Mouse (Mus musculus) ES-E14 (cell line): ENCODE data around the gene Aldh9a1. TPM values are rescaled to one million over a fixed set of nuclear protein-coding genes. Genes with fewer than 3 reads are reported as not detected.
A peak's percentile ranks its signal among the peaks of the same experiment; 100 is the strongest.

Experiments used
- DNase-seq: peaks from one replicate; pipeline ENCODE4 v3.0.0-alpha.2; 2013; ENCODE audit warnings: low read depth, low spot score
- H3K27ac ChIP-seq: 2 replicates; pipeline ENCODE4 v1.5.1; 2012; ENCODE audit warnings: low read depth, mild to moderate bottlenecking, low read length, moderate library complexity, mixed read lengths; ENCODE audit not compliant: poor library complexity, insufficient read depth, severe bottlenecking
- H3K36me3 ChIP-seq: 2 replicates; pipeline ENCODE4 v1.6.1; 2012; ENCODE audit warnings: mild to moderate bottlenecking, low read length, moderate library complexity, mixed read lengths; ENCODE audit not compliant: control insufficient read depth, poor library complexity, insufficient read depth, severe bottlenecking
- H3K4me1 ChIP-seq, 2 experiments: fragments of 150-350 bp in 1 of 2; sonication (generic) in 1 of 2; 2 replicates each; pipeline ENCODE4 v1.6.1; 2012; ENCODE audit warnings: low read length in 2 of 2, mild to moderate bottlenecking in 1 of 2, mixed read lengths in 1 of 2; ENCODE audit not compliant: control insufficient read depth in 2 of 2, insufficient read depth in 2 of 2, poor library complexity in 1 of 2
- H3K4me3 ChIP-seq, 2 experiments: fragments of 150-350 bp in 1 of 2; sonication (generic) in 1 of 2; 2 replicates each; pipeline ENCODE4 v1.5.1; 2012; ENCODE audit warnings: low read length in 2 of 2, low read depth in 1 of 2, mild to moderate bottlenecking in 1 of 2, mixed read lengths in 1 of 2; ENCODE audit not compliant: insufficient read depth in 1 of 2, poor library complexity in 1 of 2, severe bottlenecking in 1 of 2
- H3K9ac ChIP-seq: 2 replicates; pipeline ENCODE4 v1.6.1; 2012; ENCODE audit warnings: low read depth, mild to moderate bottlenecking, low read length, mixed read lengths; ENCODE audit not compliant: poor library complexity, insufficient read depth, severe bottlenecking
- H3K9me3 ChIP-seq: fragments of 150-350 bp; sonication (generic); 2 replicates; pipeline ENCODE4 v1.6.1; 2012; ENCODE audit warnings: low read depth, mild to moderate bottlenecking, low read length; ENCODE audit not compliant: control insufficient read depth, insufficient read depth
- CHD2 ChIP-seq: IDR thresholded peaks from 2 replicates; pipeline ENCODE4 v1.6.1; 2014; ENCODE audit warnings: mild to moderate bottlenecking, low read depth, low read length, inconsistent platforms
- HCFC1 ChIP-seq: IDR thresholded peaks from 2 replicates; pipeline ENCODE4 v1.6.1; 2012; ENCODE audit warnings: low read length, inconsistent platforms, borderline replicate concordance; ENCODE audit not compliant: insufficient read depth
- MAFK ChIP-seq: IDR thresholded peaks from 2 replicates; pipeline ENCODE4 v1.6.1; 2014; ENCODE audit warnings: mild to moderate bottlenecking, low read depth, low read length, inconsistent platforms; ENCODE audit not compliant: insufficient read depth
- ZC3H11A ChIP-seq: IDR thresholded peaks from 2 replicates; pipeline ENCODE4 v1.6.1; 2012; ENCODE audit warnings: low read depth, mild to moderate bottlenecking, inconsistent platforms, low read length, borderline replicate concordance
- ZNF384 ChIP-seq: IDR thresholded peaks from 2 replicates; pipeline ENCODE4 v1.6.1; 2012; ENCODE audit warnings: low read depth, low read length, inconsistent platforms
- in situ Hi-C, 2 experiments: fragments of 600-800 bp; cut with MboI; formaldehyde crosslinking; loops; one replicate each; pipeline ENCODE4 v1.15.1; 2025; ENCODE audit warnings: low sequenced_read_pairs in 2 of 2, inconsistent platforms in 1 of 2; ENCODE audit not compliant: unreplicated experiment in 2 of 2
- total RNA-seq: library from RNA; depleted of rRNA; stranded (reverse); fragments of 300-350 nt; gene quantifications from 2 replicates; pipeline ENCODE4 v1.2.3, GENCODE M21; 2012

Gene Aldh9a1
- total RNA-seq, 1 experiment, result 26.8 TPM

- H3K4me1 ChIP-seq, result no peaks in the 10 kb centered on the region; a peak in 1 of 4 replicates
- TF ChIP-seq ZNF384, result no peak
- no peak for TF ChIP-seq CHD2
- TF ChIP-seq ZC3H11A, result no peak
- no peak for TF ChIP-seq MAFK
- TF ChIP-seq HCFC1, result no peak
- H3K9ac ChIP-seq, result no peak overlapping the region
- peaks cover 17% of the 10 kb centered on the region for H3K36me3 ChIP-seq
- H3K9me3 ChIP-seq, result no peaks in the 10 kb centered on the region
- H3K27ac ChIP-seq, result no peak overlapping the region
- DNase-seq, result no peak
- H3K4me3 ChIP-seq, result no peak overlapping the region
- in situ Hi-C loops, result no loop called here
These were observed 18.7 kb downstream of the Aldh9a1 start for GRCm38 (mm10) chr1:167368513-167368912.

- peaks cover 15% of the 10 kb centered on the region for H3K36me3 ChIP-seq
- no peak overlapping the region for H3K9ac ChIP-seq
- in situ Hi-C loops, result no loop called here
These were observed 20.1 kb downstream of the Aldh9a1 start for GRCm38 (mm10) chr1:167369905-167370304.

GRCm38 (mm10) chr1:167372739-167373138 is 22.9 kb downstream of the Aldh9a1 start:
- no peak overlapping the region for H3K9ac ChIP-seq
- H3K9me3 ChIP-seq, result no peaks in the 10 kb centered on the region
- H3K36me3 ChIP-seq, result no peaks in the 10 kb centered on the region; the same call in 1 of the 2 replicates
- no peak for TF ChIP-seq CHD2
- peak; percentile 73 for TF ChIP-seq MAFK
- peaks cover 2 to 10% of the 10 kb centered on the region in 2 experiments; a peak in 1 of 4 replicates for H3K4me1 ChIP-seq
- in situ Hi-C loops, result no loop called here
- no peak for DNase-seq
- no peak overlapping the region for H3K4me3 ChIP-seq
- no peak overlapping the region for H3K27ac ChIP-seq

More at GRCm38 (mm10) chr1:167369905-167370304, 20.1 kb downstream of the Aldh9a1 start:
- DNase-seq, result peak; percentile 94
- no peak overlapping the region for H3K4me3 ChIP-seq
- H3K9me3 ChIP-seq, result no peaks in the 10 kb centered on the region
- H3K27ac ChIP-seq, result no peak overlapping the region
- TF ChIP-seq CHD2 (no peak), ZNF384 (no peak), HCFC1 (0 out of 2 replicates have a peak, but pooled peaks have one; percentile 22), ZC3H11A (peak; percentile 88), MAFK (peak; percentile 37; the same call in 1 of the 2 replicates)
- peaks cover 2 to 9% of the 10 kb centered on the region in 2 experiments; a peak in 1 of 4 replicates for H3K4me1 ChIP-seq

- peak; percentile 86 for DNase-seq
- H3K4me3 ChIP-seq, result no peak overlapping the region; a peak in 1 of 4 replicates
- H3K9ac ChIP-seq, result no peak overlapping the region
- no peaks in the 10 kb centered on the region for H3K9me3 ChIP-seq
- in situ Hi-C loops, result no loop called here
- TF ChIP-seq ZC3H11A (no peak), MAFK (no peak), CHD2 (no peak), ZNF384 (no peak), HCFC1 (no peak)
- no peaks in the 10 kb centered on the region for H3K36me3 ChIP-seq
- peaks cover 2 to 10% of the 10 kb centered on the region in 2 experiments; a peak in 1 of 4 replicates for H3K4me1 ChIP-seq
- H3K27ac ChIP-seq, result no peak overlapping the region
These were observed 24.4 kb downstream of the Aldh9a1 start for GRCm38 (mm10) chr1:167374003-167374784.

GRCm38 (mm10) chr1:167374942-167375341 is 25.2 kb downstream of the Aldh9a1 start:
- no peak for DNase-seq
- Histone ChIP-seq H3K9ac (no peak overlapping the region), H3K36me3 (no peaks in the 10 kb centered on the region), H3K27ac (no peak overlapping the region), H3K4me3 (no peak overlapping the region), H3K9me3 (no peaks in the 10 kb centered on the region), H3K4me1 (peaks cover 2 to 10% of the 10 kb centered on the region in 2 experiments; a peak in 1 of 4 replicates)
- in situ Hi-C loops, result no loop called here
- TF ChIP-seq ZC3H11A, result no peak
- no peak for TF ChIP-seq MAFK
- no peak for TF ChIP-seq ZNF384
- no peak for TF ChIP-seq HCFC1
- no peak for TF ChIP-seq CHD2
